Mouse (Mus musculus) adrenal gland, postnatal 4 days (tissue): ENCODE measurements around the gene Gm17509. TPM values are rescaled to one million over a fixed set of nuclear protein-coding genes. Genes with fewer than 3 reads are reported as not detected.
A peak's percentile ranks its signal among the peaks of the same experiment; 100 is the strongest.

ENCODE experiments used
- DNase-seq, 2 experiments: peaks; one replicate each; pipeline ENCODE4 v3.0.0; 2021 to 2022; ENCODE audit warnings: low spot score in 2 of 2, mixed read lengths in 2 of 2
- long read RNA-seq, 2 experiments: library from polyadenylated mRNA; stranded (forward); transcript quantifications; one replicate each; pipeline ENCODE4 v2.0.0; 2021
- total RNA-seq, 2 experiments: library from RNA; stranded (reverse); gene quantifications; 2 replicates each; pipeline ENCODE4 v1.2.3; 2021

Gm17509 gene
- total RNA-seq: under 1 TPM; 0.25 to 0.34 TPM
- long read RNA-seq, experiment 1, partial matches to known transcripts: 0 of 1 reads
- long read RNA-seq, experiment 1, other reads (novel, unspliced or antisense): 0 of 1 reads
- long read RNA-seq, experiment 2, partial matches to known transcripts: 0 of 1 reads
- long read RNA-seq, experiment 2, other reads (novel, unspliced or antisense): 0 of 1 reads

GRCm38 (mm10) chr13:117220501-117221321, at the start of gene Gm17509:
Gene Gm17509 (minus strand): TSS chr13:117221075.
- DNase-seq: peak in 1 of 2 experiments; percentile 37

- no peak for DNase-seq
Observed at GRCm38 (mm10) chr13:117267963-117268362, 47.1 kb upstream of the Gm17509 start.

- no peak for DNase-seq
Observed at GRCm38 (mm10) chr13:117266156-117266555, 45.3 kb upstream of the Gm17509 start.

GRCm38 (mm10) chr13:117260704-117261103, 39.8 kb upstream of the Gm17509 start:
- no peak for DNase-seq

- no peak for DNase-seq
Observed at GRCm38 (mm10) chr13:117242621-117243020, 21.7 kb upstream of the Gm17509 start.

GRCm38 (mm10) chr13:117242063-117242462, 21.2 kb upstream of the Gm17509 start:
- no peak for DNase-seq

GRCm38 (mm10) chr13:117237111-117237510, 16.2 kb upstream of the Gm17509 start:
- DNase-seq: no peak

GRCm38 (mm10) chr13:117235530-117236212, 14.8 kb upstream of the Gm17509 start:
- no peak for DNase-seq

- DNase-seq: no peak
Observed at GRCm38 (mm10) chr13:117234486-117234885, 13.6 kb upstream of the Gm17509 start.

GRCm38 (mm10) chr13:117233808-117234207, 12.9 kb upstream of the Gm17509 start:
- DNase-seq: no peak

- no peak for DNase-seq
Observed at GRCm38 (mm10) chr13:117230371-117231110, 9.7 kb upstream of the Gm17509 start.

GRCm38 (mm10) chr13:117225561-117225960, 4.7 kb upstream of the Gm17509 start:
- no peak for DNase-seq

GRCm38 (mm10) chr13:117224901-117225300, 4.0 kb upstream of the Gm17509 start:
- no peak for DNase-seq

- no peak for DNase-seq
Observed at GRCm38 (mm10) chr13:117223125-117223524, 2.2 kb upstream of the Gm17509 start.

GRCm38 (mm10) chr13:117219871-117220500, 889 bp downstream of the Gm17509 start:
- DNase-seq: no peak

- no peak for DNase-seq
Observed at GRCm38 (mm10) chr13:117218092-117218491, 2.8 kb downstream of the Gm17509 start.

GRCm38 (mm10) chr13:117217621-117218020, 3.3 kb downstream of the Gm17509 start:
- no peak for DNase-seq

GRCm38 (mm10) chr13:117216752-117217363, 4.0 kb downstream of the Gm17509 start:
- DNase-seq: no peak

GRCm38 (mm10) chr13:117216126-117216525, 4.7 kb downstream of the Gm17509 start:
- no peak for DNase-seq

- DNase-seq: no peak
Observed at GRCm38 (mm10) chr13:117215481-117215880, 5.4 kb downstream of the Gm17509 start.
